Mouse (Mus musculus): ENCODE results near the gene Phf23.

DNA sequence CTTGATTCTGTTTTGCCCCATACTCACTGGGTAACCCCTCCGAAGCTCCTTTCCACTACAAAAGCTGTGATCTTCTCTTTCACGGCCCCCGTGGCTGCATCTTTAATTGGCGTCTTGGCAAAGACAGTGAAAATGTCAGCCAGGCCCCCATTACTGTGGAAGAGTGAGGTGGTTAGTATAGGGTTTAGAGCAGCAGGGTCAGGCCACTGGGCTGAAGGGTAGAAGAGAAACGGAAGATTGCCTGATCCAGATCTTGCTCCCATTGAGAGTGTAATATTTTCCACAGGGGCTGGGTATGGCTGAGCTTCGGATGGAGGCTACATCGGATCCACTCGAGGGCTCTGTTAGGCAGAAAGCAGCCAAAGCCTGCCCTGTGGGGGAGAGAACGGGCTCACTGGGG is 17.4 kb downstream of the Phf23 start:
- TF ChIP-seq CTCF (IDR thresholded peaks at IDR 0.05; ENCODE audit: borderline replicate concordance, insufficient read depth, low read depth, low read length) (no peak), POLR2A (IDR thresholded peaks at IDR 0.05; ENCODE audit: borderline replicate concordance, insufficient read depth, low read length) (no peak)
